Mouse (Mus musculus) heart, adult 8-10 months (tissue): Measurements from ENCODE around the gene Evi2a. TPM values are rescaled to one million over a fixed set of nuclear protein-coding genes. Genes with fewer than 3 reads are reported as not detected.

ENCODE experiments used
- total RNA-seq, 4 experiments: library from RNA; stranded (reverse); gene quantifications; 2 replicates each; pipeline ENCODE4 v1.2.4; 2022

Gene Evi2a
- total RNA-seq, 4 experiments from 2014 or later: 1.4 to 3.3 (median 1.6) TPM

Other genes starting within 250 kb of the Evi2a start
- gene Gm9964, start 233.7 kb downstream of the Evi2a start, total RNA-seq: not detected
- 10 to 100 TPM; 25.2 to 31.6 (median 29.9) TPM for gene Nf1, start 190.9 kb downstream of the Evi2a start, total RNA-seq
- gene Omg, start 26.5 kb downstream of the Evi2a start, total RNA-seq: not detected
- gene Evi2b, start 6.8 kb downstream of the Evi2a start, total RNA-seq: 1 to 10 TPM in 1 of 4 experiments, under 1 TPM in 3; 0.44 to 1.4 (median 0.74) TPM
- gene Evi2, start within 50 bp of the Evi2a start, total RNA-seq: under 1 TPM in 2 of 4 experiments, not detected in 2; 0.11 to 0.12 TPM
- under 1 TPM in 3 of 4 experiments, not detected in 1; 0.05 to 0.40 (median 0.06) TPM for gene Rab11fip4, start 60.6 kb upstream of the Evi2a start, total RNA-seq